ENCODE assay signal across 9 mouse cellular contexts in the genomic region with DNA sequence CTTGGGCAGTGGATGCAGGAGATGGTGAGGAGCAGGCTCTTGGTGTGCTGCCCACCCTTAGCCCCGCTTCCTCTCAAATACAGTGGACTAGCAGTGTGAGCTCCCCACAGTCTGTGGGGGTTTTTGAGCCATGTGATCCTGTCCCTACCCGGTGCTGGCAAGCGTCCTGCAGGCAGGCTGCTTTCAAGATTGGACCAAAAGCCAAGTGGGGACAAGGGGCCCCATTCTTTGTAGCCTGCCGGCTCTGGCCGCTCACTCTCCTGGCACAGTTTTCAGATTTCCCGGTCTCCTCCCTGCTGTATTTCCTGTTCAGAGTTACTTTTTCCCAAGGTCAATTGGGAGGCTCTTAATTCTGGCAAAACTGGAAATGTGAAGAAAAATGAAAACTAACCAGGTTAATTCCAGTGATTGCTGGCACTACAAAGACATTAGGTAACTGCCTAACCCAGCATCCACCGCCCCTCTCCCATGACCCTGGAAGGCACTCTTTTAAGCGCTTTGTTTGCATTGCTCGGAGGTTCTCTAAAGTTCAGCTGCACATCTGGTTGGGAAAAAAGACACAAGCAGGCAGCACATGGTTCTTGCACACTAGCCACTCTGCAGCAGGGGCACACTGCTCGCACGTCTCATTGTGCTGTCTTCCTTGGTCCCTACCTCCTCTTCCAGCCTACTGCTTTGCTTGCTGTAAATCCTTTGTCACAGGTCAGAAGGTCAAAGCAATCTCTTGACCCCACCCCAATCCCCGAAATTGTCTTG.
DNase-seq lines count a peak whose midpoint lies in the region; ATAC-seq and TF ChIP-seq lines count a peak whose summit lies in the region.
"Had no signal": no experiment of that assay in that cellular context is flagged by ENCODE, and none has a peak within 500 bp of the region (broad histone marks: within the 10 kb centered on the region; RNA-seq: fewer than 3 reads in every experiment).

No protein-coding gene starts in this region.

- H3K27me3 ChIP-seq in forebrain, embryonic 10.5 days (ENCODE audit: poor library complexity, severe bottlenecking) = 0 out of 2 replicates have a peak, but pooled peaks cover 4% of the 10 kb centered on the region
- no peaks in the 10 kb centered on the region for H3K27me3 ChIP-seq in forebrain, embryonic 13.5 days
- H3K27me3 ChIP-seq in intestine, embryonic 15.5 days (replicated peaks) = no peaks in the 10 kb centered on the region

- 40% methylated on average over 12 of the region's 12 CpGs for WGBS in forebrain, embryonic 10.5 days
- WGBS in forebrain, embryonic 13.5 days = 43% methylated on average over 12 of the region's 12 CpGs
- 15% methylated on average over 12 of the region's 12 CpGs for WGBS in intestine, embryonic 15.5 days

- H3K4me3 ChIP-seq in forebrain, embryonic 10.5 days = no peak overlapping the region
- no peak overlapping the region for H3K4me3 ChIP-seq in forebrain, embryonic 13.5 days
- H3K4me3 ChIP-seq in gastrocnemius, adult 2 months = peak overlapping the region; percentile 3; the same call in 1 of the 2 replicates
- no peak overlapping the region for H3K4me3 ChIP-seq in intestine, embryonic 15.5 days (replicated peaks)
- H3K4me3 ChIP-seq: midbrain, embryonic 12.5 days had no signal

- peaks cover 18% of the 10 kb centered on the region for H3K4me1 ChIP-seq in forebrain, embryonic 10.5 days
- peaks cover 8% of the 10 kb centered on the region; the same call in 1 of the 2 replicates for H3K4me1 ChIP-seq in forebrain, embryonic 13.5 days
- H3K4me1 ChIP-seq in intestine, embryonic 15.5 days (replicated peaks) = peaks cover 15% of the 10 kb centered on the region

- H3K4me2 ChIP-seq in forebrain, embryonic 13.5 days = no peak overlapping the region
- peak overlapping the region; percentile 20 for H3K4me2 ChIP-seq in intestine, embryonic 15.5 days (replicated peaks)
- H3K4me2 ChIP-seq: midbrain, embryonic 12.5 days had no signal

- DNase-seq in forebrain, embryonic 10.5 days (ENCODE audit: extremely low spot score, low spot score) = no peak
- peak; percentile 27 to 59 for DNase-seq in adrenal gland, postnatal 36 days
- DNase-seq in gastrocnemius, adult 2 months = peak; percentile 47
- DNase-seq in left cerebral cortex, postnatal 25 days (ENCODE audit: low spot score in 2 of 2) = peak; percentile 21 to 42
- peak; percentile 36 for DNase-seq in right cerebral cortex, postnatal 25 days
- no peak for DNase-seq in spleen, adult 18-20 months

- ATAC-seq in forebrain, embryonic 13.5 days = no peak
- ATAC-seq in intestine, embryonic 15.5 days = peak; percentile 70

- H3K9me3 ChIP-seq in forebrain, embryonic 10.5 days = no peaks in the 10 kb centered on the region
- no peaks in the 10 kb centered on the region for H3K9me3 ChIP-seq in forebrain, embryonic 13.5 days (replicated peaks)
- H3K9me3 ChIP-seq in intestine, embryonic 15.5 days = no peaks in the 10 kb centered on the region
- H3K9me3 ChIP-seq: midbrain, embryonic 12.5 days had no signal

- H3K9ac ChIP-seq in forebrain, embryonic 13.5 days = no peak overlapping the region
- no peak overlapping the region for H3K9ac ChIP-seq in intestine, embryonic 15.5 days
- H3K9ac ChIP-seq: midbrain, embryonic 12.5 days had no signal

- no peaks in the 10 kb centered on the region for H3K36me3 ChIP-seq in forebrain, embryonic 10.5 days (replicated peaks)
- H3K36me3 ChIP-seq in forebrain, embryonic 13.5 days (ENCODE audit: poor library complexity, severe bottlenecking) = no peaks in the 10 kb centered on the region
- H3K36me3 ChIP-seq in intestine, embryonic 15.5 days = no peaks in the 10 kb centered on the region
- H3K36me3 ChIP-seq: midbrain, embryonic 12.5 days had no signal

- intact Hi-C loops in gastrocnemius, adult 2 months (cut with DNase I) = no loop called here
- intact Hi-C loops in left cerebral cortex, postnatal 25 days (cut with DNase I) = no loop called here

- peak overlapping the region; percentile 58; the same call in 1 of the 2 replicates for H3K27ac ChIP-seq in forebrain, embryonic 10.5 days
- no peak overlapping the region for H3K27ac ChIP-seq in forebrain, embryonic 13.5 days
- H3K27ac ChIP-seq in gastrocnemius, adult 2 months = peak overlapping the region; percentile 73
- H3K27ac ChIP-seq in intestine, embryonic 15.5 days = peak overlapping the region; percentile 61
- H3K27ac ChIP-seq: midbrain, embryonic 12.5 days had no signal

- no peak for TF ChIP-seq CTCF in gastrocnemius, adult 2 months (IDR thresholded peaks at IDR 0.05)

Comparison
In these comparisons a context has a peak if more than half of its experiments do, and no peak if none do; other contexts are left out.
1. DNase-seq: peak in adrenal gland, postnatal 36 days (2 of 2), gastrocnemius, adult 2 months (single experiment), left cerebral cortex, postnatal 25 days (2 of 2) and right cerebral cortex, postnatal 25 days (single experiment); none in forebrain, embryonic 10.5 days (single experiment) and spleen, adult 18-20 months (0 of 2).